Comparison of ENCODE assay signal across 8 mouse cellular contexts in genomic region chr12:70476884-70477576, GRCm38 (mm10). TPM values are rescaled to one million over a fixed set of nuclear protein-coding genes. Genes with fewer than 3 reads are reported as not detected.
DNase-seq lines count a peak whose midpoint lies in the region; ATAC-seq and TF ChIP-seq lines count a peak whose summit lies in the region.

No protein-coding gene starts in this region.

- no peak overlapping the region for H3K27ac ChIP-seq in cerebellum, adult 2 months (ENCODE audit: insufficient read depth, low read length)
- no peak overlapping the region for H3K27ac ChIP-seq in embryonic facial prominence, embryonic 15.5 days (replicated peaks)
- no peak overlapping the region for H3K27ac ChIP-seq in liver, embryonic 12.5 days

- H3K4me3 ChIP-seq in cerebellum, adult 2 months (replicated peaks; ENCODE audit: insufficient read depth, low read depth, low read length), result no peak overlapping the region
- 0 out of 2 replicates have a peak overlapping the region, but pooled peaks have one; percentile 4 for H3K4me3 ChIP-seq in embryonic facial prominence, embryonic 15.5 days (replicated peaks)
- H3K4me3 ChIP-seq in liver, embryonic 12.5 days, result no peak overlapping the region

- no peaks in the 10 kb centered on the region for H3K27me3 ChIP-seq in cerebellum, adult 2 months (ENCODE audit: control insufficient read depth, insufficient read depth, low read length)
- H3K27me3 ChIP-seq in embryonic facial prominence, embryonic 15.5 days, result no peaks in the 10 kb centered on the region
- no peaks in the 10 kb centered on the region for H3K27me3 ChIP-seq in liver, embryonic 12.5 days (replicated peaks)

- 74% methylated on average over 16 of the region's 16 CpGs for WGBS in cerebellum, adult 2 months
- WGBS in embryonic facial prominence, embryonic 15.5 days, result 51% methylated on average over 16 of the region's 16 CpGs
- 64% methylated on average over 16 of the region's 16 CpGs for WGBS in liver, embryonic 12.5 days (ENCODE audit: insufficient replicate concordance)

- no peaks in the 10 kb centered on the region for H3K9me3 ChIP-seq in embryonic facial prominence, embryonic 15.5 days (replicated peaks)
- no peaks in the 10 kb centered on the region for H3K9me3 ChIP-seq in liver, embryonic 12.5 days (replicated peaks)

- H3K4me1 ChIP-seq in cerebellum, adult 2 months (ENCODE audit: control insufficient read depth, insufficient read depth, low read length), result no peaks in the 10 kb centered on the region
- peaks cover 10% of the 10 kb centered on the region; the same call in 1 of the 2 replicates for H3K4me1 ChIP-seq in embryonic facial prominence, embryonic 15.5 days
- peaks cover 8% of the 10 kb centered on the region; the same call in 1 of the 2 replicates for H3K4me1 ChIP-seq in liver, embryonic 12.5 days

- DNase-seq in cerebellum, adult 2 months, result no peak
- no peak for DNase-seq in cerebellum, adult 11 months
- DNase-seq in 416B (ENCODE audit: low read depth), result peak; percentile 31
- DNase-seq in right cerebral cortex, postnatal 36 days (ENCODE audit: low spot score in 2 of 2), result no peak
- DNase-seq in urinary bladder, postnatal 36 days (ENCODE audit: low spot score in 2 of 2), result no peak
- no peak for DNase-seq in cerebellum, adult 9-10 months

- no peaks in the 10 kb centered on the region for H3K36me3 ChIP-seq in embryonic facial prominence, embryonic 15.5 days
- H3K36me3 ChIP-seq in liver, embryonic 12.5 days, result no peaks in the 10 kb centered on the region

- peak overlapping the region; percentile 28 for H3K4me2 ChIP-seq in embryonic facial prominence, embryonic 15.5 days (replicated peaks)
- H3K4me2 ChIP-seq in liver, embryonic 12.5 days, result peak overlapping the region; percentile 37

- ATAC-seq in embryonic facial prominence, embryonic 15.5 days (ENCODE audit: insufficient number of reproducible peaks, low FRiP score, low TSS enrichment, low read depth), result no peak
- no peak for ATAC-seq in liver, embryonic 12.5 days

- no peak for TF ChIP-seq POLR2A in cerebellum, adult 2 months (IDR thresholded peaks at IDR 0.05; ENCODE audit: borderline replicate concordance, insufficient read depth, low read length)

- peak; percentile 7; the same call in 1 of the 2 replicates for TF ChIP-seq CTCF in cerebellum, adult 2 months (IDR thresholded peaks at IDR 0.05; ENCODE audit: borderline replicate concordance, insufficient read depth, low read depth, low read length)

- H3K9ac ChIP-seq in embryonic facial prominence, embryonic 15.5 days, result no peak overlapping the region
- H3K9ac ChIP-seq in liver, embryonic 12.5 days, result no peak overlapping the region

RNA-seq across cellular contexts. Expression of gene Tmx1, which starts 24.1 kb away (rescaled TPM):
- polyA plus RNA-seq in cerebellum, adult 2 months (2012; rRNA removed), result 29.1 and 29.8 TPM in 2 replicates
- 99.4 and 102 TPM in 2 replicates for polyA plus RNA-seq in embryonic facial prominence, embryonic 15.5 days (2015; fragmentation: Nextera tagmentation; extraction: Ambion mirVana)
- polyA plus RNA-seq in liver, embryonic 12.5 days (2016; fragmentation: Nextera tagmentation; extraction: Ambion mirVana), result 134 and 139 TPM in 2 replicates
